Mouse (Mus musculus): ENCODE data around the gene Cpa5. TPM values are rescaled to one million over a fixed set of nuclear protein-coding genes. Genes with fewer than 3 reads are reported as not detected.

Cpa5 gene
- polyA plus RNA-seq, 1 experiment from 2014 or later = not detected

GRCm38 (mm10) chr6:30643694-30644460 lies 33.1 kb downstream of the Cpa5 start:
- DNase-seq (ENCODE audit: low spot score) = no peak

- DNase-seq (ENCODE audit: low spot score) = no peak
Measured at GRCm38 (mm10) chr6:30644462-30644861, 33.7 kb downstream of the Cpa5 start.

- no peak for DNase-seq (ENCODE audit: low spot score)
Measured at GRCm38 (mm10) chr6:30645379-30645778, 34.6 kb downstream of the Cpa5 start.

- no peak for DNase-seq (ENCODE audit: low spot score)
Measured at GRCm38 (mm10) chr6:30649651-30650296, 39.0 kb downstream of the Cpa5 start.

- no peak for DNase-seq (ENCODE audit: low spot score)
Measured at GRCm38 (mm10) chr6:30652425-30653188, 41.8 kb downstream of the Cpa5 start.

GRCm38 (mm10) chr6:30653518-30653917 lies 42.7 kb downstream of the Cpa5 start:
- no peak for DNase-seq (ENCODE audit: low spot score)

- no peak for DNase-seq (ENCODE audit: low spot score)
Measured at GRCm38 (mm10) chr6:30654402-30654859, 43.6 kb downstream of the Cpa5 start.

GRCm38 (mm10) chr6:30654932-30655331 lies 44.1 kb downstream of the Cpa5 start:
- no peak for DNase-seq (ENCODE audit: low spot score)

- no peak for DNase-seq (ENCODE audit: low spot score)
Measured at GRCm38 (mm10) chr6:30657279-30657678, 46.5 kb downstream of the Cpa5 start.

GRCm38 (mm10) chr6:30658619-30659018 lies 47.8 kb downstream of the Cpa5 start:
- no peak for DNase-seq (ENCODE audit: low spot score)

- no peak for DNase-seq (ENCODE audit: low spot score)
Measured at GRCm38 (mm10) chr6:30664776-30665175, 54.0 kb downstream of the Cpa5 start.

- DNase-seq (ENCODE audit: low spot score) = no peak
Measured at GRCm38 (mm10) chr6:30665296-30665695, 54.5 kb downstream of the Cpa5 start.

GRCm38 (mm10) chr6:30666043-30666442 lies 55.2 kb downstream of the Cpa5 start:
- DNase-seq (ENCODE audit: low spot score) = no peak

- no peak for DNase-seq (ENCODE audit: low spot score)
Measured at GRCm38 (mm10) chr6:30667585-30667984, 56.8 kb downstream of the Cpa5 start.

GRCm38 (mm10) chr6:30671696-30672095 lies 60.9 kb downstream of the Cpa5 start:
- no peak for DNase-seq (ENCODE audit: low spot score)

- no peak for DNase-seq (ENCODE audit: low spot score)
Measured at GRCm38 (mm10) chr6:30673764-30674561, 63.2 kb downstream of the Cpa5 start.

GRCm38 (mm10) chr6:30674714-30675280 lies 64.0 kb downstream of the Cpa5 start:
- no peak for DNase-seq (ENCODE audit: low spot score)

GRCm38 (mm10) chr6:30675281-30675771 lies 64.5 kb downstream of the Cpa5 start:
- no peak for DNase-seq (ENCODE audit: low spot score)

- no peak for DNase-seq (ENCODE audit: low spot score)
Measured at GRCm38 (mm10) chr6:30676506-30676905, 65.7 kb downstream of the Cpa5 start.

- DNase-seq (ENCODE audit: low spot score) = no peak
Measured at GRCm38 (mm10) chr6:30677591-30677990, 66.8 kb downstream of the Cpa5 start.

- DNase-seq (ENCODE audit: low spot score) = no peak
Measured at GRCm38 (mm10) chr6:30678482-30678881, 67.7 kb downstream of the Cpa5 start.
